Mouse (Mus musculus) heart, postnatal 10 days (tissue): ENCODE results near the gene Trir. TPM values are rescaled to one million over a fixed set of nuclear protein-coding genes. Genes with fewer than 3 reads are reported as not detected.

Experiments used
- DNase-seq, 2 experiments: peaks; one replicate each; pipeline ENCODE4 v3.0.0; 2021
- intact Hi-C: fragments of 180-260 bp; cut with DNase I; formaldehyde crosslinking; loops from one replicate; pipeline ENCODE4 v1.15.1; 2025
- total RNA-seq, 2 experiments: library from RNA; stranded (reverse); gene quantifications; 2 replicates each; pipeline ENCODE4 v1.2.3; 2021

Gene Trir
- 100 to 1,000 TPM; 117 to 120 TPM for total RNA-seq

GRCm38 (mm10) chr8:85026670-85027515 lies at the start of gene Trir:
Gene Trir (plus strand): TSS chr8:85026823.
- intact Hi-C loops, result loop anchor here (1.0 kb wide), 1 partner anchor 9 kb away; the partner anchor contains the start of gene Tnpo2
- DNase-seq, result peak; percentile 98 to 99

DNA sequence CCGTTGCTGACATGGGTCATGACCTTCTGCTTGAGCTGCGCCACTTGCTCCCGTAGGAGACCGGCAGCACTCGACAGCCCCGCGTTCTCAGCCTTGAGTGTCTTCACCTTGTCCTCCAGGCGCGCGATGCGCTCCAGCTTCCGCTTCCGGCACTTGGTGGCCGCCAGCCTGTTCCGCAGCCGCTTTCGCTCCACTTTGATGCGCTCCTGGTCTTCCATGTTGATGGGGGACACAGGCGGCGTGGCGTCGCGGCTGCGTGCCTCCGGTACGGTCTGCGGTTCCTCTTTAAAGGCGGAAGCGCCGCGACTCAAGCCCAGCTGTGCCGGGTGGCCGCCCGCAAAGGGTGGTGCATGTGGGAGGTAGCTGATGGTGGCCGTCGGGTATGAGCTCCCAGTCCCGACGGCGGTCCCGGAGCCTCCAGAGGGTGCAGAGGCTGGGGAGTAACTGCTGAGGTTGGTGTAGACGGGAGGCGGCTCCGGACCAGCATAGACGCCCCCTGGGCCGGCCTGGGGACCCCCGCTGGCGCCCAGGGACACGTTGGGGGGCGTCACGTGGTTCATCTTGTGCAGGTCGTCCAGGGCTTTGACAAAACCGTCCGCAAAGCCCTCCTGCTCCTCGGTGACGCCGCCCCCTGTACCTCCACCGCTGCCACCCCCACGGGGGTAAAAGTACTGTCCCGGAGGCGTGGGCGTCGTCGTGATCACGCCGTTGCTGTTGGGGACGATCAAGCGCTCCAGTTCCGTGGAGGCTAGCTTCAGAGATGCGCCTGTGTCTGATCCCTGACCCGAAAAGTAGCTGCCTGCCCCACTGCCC lies 49.0 kb upstream of the Trir start:
- intact Hi-C loops, result loop anchor here (5.0 kb wide), 1 partner anchor 315 kb away; the partner anchor contains the start of gene Ier2
- DNase-seq, result peak; percentile 76 to 79

DNA sequence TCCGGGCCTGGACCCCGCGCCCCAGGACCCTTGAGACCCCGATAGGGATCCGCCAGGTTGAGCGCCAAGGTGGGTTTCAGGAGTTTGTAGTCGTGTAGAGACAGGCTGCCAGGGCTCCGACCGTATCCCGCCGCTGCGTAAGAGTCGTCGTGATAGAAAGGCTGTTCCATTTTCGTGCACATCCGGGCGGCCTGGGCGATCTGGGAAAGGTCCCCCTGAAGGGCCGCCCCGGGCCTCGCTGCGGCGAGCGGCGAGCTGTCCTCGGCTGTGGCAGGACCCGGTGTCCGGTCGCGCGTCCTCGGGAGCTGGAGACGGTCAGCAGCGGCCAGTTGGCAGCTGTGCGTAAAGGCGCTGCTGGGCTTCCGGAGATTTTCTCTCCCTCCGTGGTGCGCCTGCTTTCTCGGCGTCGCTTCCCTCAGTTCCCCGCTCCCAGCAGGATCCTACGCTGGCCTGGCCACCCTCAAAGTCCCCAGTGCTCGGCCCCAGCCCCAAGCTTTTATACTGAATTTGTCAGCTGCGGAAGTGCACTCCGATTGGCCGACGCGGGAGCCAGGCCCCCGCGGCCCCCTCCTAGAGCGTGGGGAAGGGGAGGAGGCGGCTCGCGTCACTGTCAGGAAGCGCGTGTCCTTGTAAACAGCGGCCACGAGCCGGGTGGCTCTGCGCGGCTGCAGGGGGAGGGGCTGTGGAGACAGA lies 48.2 kb upstream of the Trir start, which contains the start of gene Junb:
Gene Junb, minus strand, starts transcription at position 471 of the 693 bp plus-strand sequence.
- peak; percentile 96 for DNase-seq
- intact Hi-C loops, result loop anchor here (5.0 kb wide), 1 partner anchor 316 kb away; the partner anchor contains the start of gene Ier2

- intact Hi-C loops, result loop anchor here (5.0 kb wide), 1 partner anchor 318 kb away; the partner anchor contains the start of gene Ier2
- peak; percentile 93 to 95 for DNase-seq
Observed at GRCm38 (mm10) chr8:84979599-84980421, 46.8 kb upstream of the Trir start.

DNA sequence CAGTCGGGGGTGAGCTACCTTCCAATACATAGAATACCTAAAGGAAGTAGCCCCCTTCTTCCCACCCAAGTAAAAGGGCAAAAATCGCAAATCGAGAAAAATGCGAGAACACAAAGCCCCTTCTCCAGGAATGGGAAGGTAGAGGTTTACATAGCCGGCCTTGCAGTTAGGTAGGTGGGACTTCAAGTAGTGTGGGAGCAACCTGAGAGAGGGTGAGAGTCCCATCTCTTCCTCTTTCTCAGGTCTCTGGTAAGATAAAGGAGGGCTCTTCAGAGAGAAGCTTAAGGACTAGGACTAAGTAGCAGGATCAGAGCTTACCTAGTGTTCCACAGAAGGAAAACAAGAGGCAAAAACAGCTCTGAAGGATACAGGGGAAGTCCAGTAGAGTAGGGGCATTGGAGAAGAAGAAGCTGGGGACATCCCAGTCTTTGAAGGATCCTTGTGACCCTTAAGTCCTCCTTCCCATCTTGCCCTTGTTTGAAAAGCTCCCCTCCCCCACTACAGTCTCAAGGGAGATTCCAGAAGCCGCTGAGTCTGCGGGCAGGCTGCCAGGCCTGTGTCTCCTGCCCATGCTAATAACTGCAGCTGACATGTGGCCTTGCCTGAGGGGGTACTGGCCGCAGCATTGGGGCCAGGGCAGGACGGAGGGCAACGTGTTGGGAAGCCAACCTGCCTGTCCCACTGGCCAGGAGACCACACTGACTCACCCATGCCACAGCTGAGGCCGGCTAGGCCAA lies 45.8 kb upstream of the Trir start:
- intact Hi-C loops, result no loop called here
- peak; percentile 87 to 88 for DNase-seq

GRCm38 (mm10) chr8:84981644-84982498 lies 44.8 kb upstream of the Trir start:
- no peak for DNase-seq
- intact Hi-C loops, result no loop called here

GRCm38 (mm10) chr8:84982499-84983011 lies 44.1 kb upstream of the Trir start:
- DNase-seq, result no peak
- intact Hi-C loops, result no loop called here

DNA sequence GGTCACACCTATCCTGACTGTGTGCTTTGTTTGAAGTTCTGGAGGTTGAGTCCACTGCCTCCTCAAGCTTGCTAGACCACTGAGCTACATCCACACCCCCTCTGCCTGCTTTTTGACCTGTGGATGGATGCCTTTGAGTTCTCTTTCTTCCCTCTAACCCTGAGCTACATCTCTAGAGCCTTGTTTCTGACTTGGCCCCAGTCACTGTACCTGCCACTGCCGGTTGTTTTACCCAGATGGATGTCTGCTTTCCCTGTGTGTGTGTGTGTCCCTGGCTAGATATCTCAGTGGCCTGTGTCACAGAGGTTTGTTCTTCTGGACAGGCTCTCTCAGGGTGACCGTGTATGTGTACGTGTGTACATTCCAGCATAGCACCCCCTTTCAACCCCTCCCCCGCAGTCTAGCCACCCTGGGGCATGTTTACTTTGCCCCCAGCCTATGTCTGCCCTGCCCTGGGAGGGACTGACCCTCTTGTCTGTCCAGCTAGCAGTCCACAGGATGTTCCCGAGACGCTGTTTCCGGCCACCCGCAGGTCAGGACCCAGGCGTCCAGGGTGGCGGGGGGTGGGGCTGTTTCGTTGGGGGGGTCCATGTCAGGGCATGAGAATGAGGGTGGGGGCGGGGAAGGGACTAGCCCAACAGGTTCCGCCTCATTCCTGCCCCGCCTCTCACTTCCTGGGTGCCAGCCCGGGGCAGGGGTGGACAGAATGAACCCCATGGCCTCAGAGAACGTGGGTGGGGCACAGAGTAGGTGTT lies 42.2 kb upstream of the Trir start:
- intact Hi-C loops, result no loop called here
- DNase-seq, result no peak

- no peak for DNase-seq
- intact Hi-C loops, result no loop called here
Observed at GRCm38 (mm10) chr8:84985049-84985683, 41.5 kb upstream of the Trir start.

- intact Hi-C loops, result no loop called here
- DNase-seq, result peak; percentile 91
Observed at GRCm38 (mm10) chr8:84985684-84986378, 40.8 kb upstream of the Trir start.

- DNase-seq, result no peak
- intact Hi-C loops, result no loop called here
Observed at GRCm38 (mm10) chr8:84986379-84986945, 40.2 kb upstream of the Trir start.

DNA sequence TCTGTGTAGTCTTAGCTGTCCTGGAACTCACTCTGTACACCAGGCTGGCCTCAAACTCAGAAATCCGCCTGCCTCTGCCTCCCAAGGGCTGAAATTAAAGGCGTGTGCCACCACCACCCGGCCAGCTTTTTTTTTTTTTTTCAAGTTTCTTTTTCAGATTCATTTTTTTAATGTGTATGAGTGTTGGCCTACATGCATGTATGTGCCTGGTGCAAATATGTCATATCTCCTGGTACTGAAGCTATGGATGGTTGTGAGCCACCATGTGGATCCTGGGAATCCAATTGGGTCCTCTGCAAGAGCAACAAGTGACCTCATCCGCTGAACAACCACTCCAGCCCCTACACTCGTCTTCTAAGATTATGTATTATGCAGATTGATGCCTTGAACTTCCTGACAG lies 39.2 kb upstream of the Trir start:
- intact Hi-C loops, result no loop called here
- no peak for DNase-seq

GRCm38 (mm10) chr8:84987903-84988302 lies 38.7 kb upstream of the Trir start:
- intact Hi-C loops, result no loop called here
- peak; percentile 66 to 73 for DNase-seq

DNA sequence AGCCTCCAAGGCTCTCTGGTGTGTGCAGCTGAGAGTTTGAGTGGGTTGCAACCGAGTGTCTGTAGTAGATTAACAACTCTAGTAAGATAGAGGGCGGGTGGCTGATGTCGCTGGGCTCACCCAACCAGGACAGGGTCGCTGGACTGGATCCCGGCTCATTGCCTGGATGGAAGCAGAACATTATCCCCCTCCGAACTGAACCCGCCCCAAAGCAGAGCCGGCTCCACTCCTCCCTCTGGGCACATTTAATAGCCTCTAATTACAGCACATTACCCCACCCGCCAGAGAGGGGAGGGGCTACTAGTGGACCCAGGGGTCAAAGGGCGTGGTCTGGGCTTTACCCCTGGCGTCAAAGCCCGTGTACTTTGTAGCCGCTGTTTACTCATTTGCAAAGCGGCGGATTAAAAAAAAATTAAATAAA lies 37.3 kb upstream of the Trir start:
- DNase-seq, result peak; percentile 58 to 61
- intact Hi-C loops, result no loop called here

DNA sequence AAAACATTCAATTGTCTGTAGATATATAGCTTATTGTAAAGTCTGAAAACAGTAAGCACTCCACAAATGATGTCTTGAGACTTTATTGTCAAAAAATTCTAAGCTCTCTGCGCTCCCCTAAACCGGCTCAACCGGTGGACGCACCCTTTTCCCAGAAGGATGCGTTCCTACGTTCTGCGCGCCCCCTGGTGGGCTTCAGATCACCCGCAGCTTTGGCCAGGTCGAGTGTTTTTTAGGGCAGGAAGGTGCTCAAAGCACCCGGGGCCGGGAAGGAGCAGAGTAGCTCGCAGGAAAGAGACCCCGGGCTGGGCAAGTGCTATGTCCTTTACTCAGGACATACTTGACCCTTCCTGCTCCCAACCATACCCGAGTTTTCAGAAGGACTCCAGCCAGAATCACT lies 36.8 kb upstream of the Trir start:
- intact Hi-C loops, result loop anchor here (1.0 kb wide), 1 partner anchor 16 kb away; no protein-coding TSS in a partner anchor
- peak; percentile 96 to 98 for DNase-seq

DNA sequence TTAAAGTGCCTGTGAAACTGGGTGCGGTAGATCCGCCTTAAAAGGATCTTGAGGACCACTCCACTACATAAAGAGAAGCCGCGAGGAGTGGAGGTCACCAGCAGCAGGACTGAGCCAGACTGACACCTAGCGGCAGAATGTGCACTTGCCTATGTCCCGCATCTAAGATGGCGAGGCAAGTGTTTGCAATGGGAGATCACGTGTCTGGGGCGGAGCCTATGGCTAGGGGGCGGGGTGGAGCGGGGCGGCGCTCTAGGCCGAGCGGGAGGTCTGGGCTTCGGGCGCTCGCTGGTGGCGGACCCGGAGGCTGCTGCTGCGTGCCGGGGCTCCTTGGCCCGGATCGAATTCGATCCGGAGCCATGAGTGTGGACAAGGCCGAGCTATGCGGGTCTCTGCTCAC lies 36.3 kb upstream of the Trir start, which contains the start of gene Hook2:
Gene Hook2, plus strand, starts transcription at position 255 of the 400 bp plus-strand sequence.
- DNase-seq, result peak; percentile 98 to 99
- intact Hi-C loops, result loop anchor here (1.0 kb wide), 1 partner anchor 16 kb away; no protein-coding TSS in a partner anchor
